28 mouse cellular contexts compared by ENCODE assay signal in genomic region chr2:110871650-110872049, GRCm38 (mm10).
"Had no signal": no experiment of that assay in that cellular context is flagged by ENCODE, and none has a peak within 500 bp of the region (broad histone marks: within the 10 kb centered on the region; RNA-seq: fewer than 3 reads in every experiment).

No protein-coding gene starts in this region.

- DNase-seq: gastrocnemius, adult 2 months; gastrocnemius, postnatal 10 days; gastrocnemius, postnatal 25 days; heart, adult 18-20 months; heart, postnatal 10 days; heart, postnatal 4 days; kidney, adult 18-20 months; kidney, adult 8-10 months; kidney, postnatal 10 days; kidney, postnatal 25 days; kidney, postnatal 4 days; liver; liver, embryonic 13.5 days; liver, postnatal 0 days had no signal

- H3K27ac ChIP-seq: gastrocnemius, adult 2 months; heart, embryonic 10.5 days; hindbrain, embryonic 10.5 days; hindbrain, embryonic 12.5 days; hindbrain, embryonic 14.5 days; intestine, embryonic 15.5 days; left cerebral cortex, adult 2 months; limb, embryonic 10.5 days; limb, embryonic 12.5 days; liver, embryonic 13.5 days; liver, embryonic 15.5 days had no signal

- H3K4me2 ChIP-seq: heart, embryonic 12.5 days; hindbrain, embryonic 12.5 days; hindbrain, embryonic 14.5 days; intestine, embryonic 15.5 days; limb, embryonic 12.5 days; liver, embryonic 11.5 days; liver, embryonic 13.5 days; liver, embryonic 15.5 days had no signal

- H3K4me3 ChIP-seq: gastrocnemius, adult 2 months; heart, embryonic 10.5 days; heart, embryonic 12.5 days; hindbrain, embryonic 10.5 days; hindbrain, embryonic 12.5 days; intestine, embryonic 15.5 days; left cerebral cortex, adult 2 months; limb, embryonic 10.5 days; limb, embryonic 12.5 days; liver, embryonic 13.5 days; liver, embryonic 15.5 days had no signal

- H3K36me3 ChIP-seq: heart, embryonic 10.5 days; heart, embryonic 12.5 days; hindbrain, embryonic 10.5 days; hindbrain, embryonic 12.5 days; intestine, embryonic 15.5 days; limb, embryonic 10.5 days; limb, embryonic 12.5 days; liver, embryonic 13.5 days; liver, embryonic 15.5 days had no signal

- H3K27me3 ChIP-seq: heart, embryonic 12.5 days; hindbrain, embryonic 12.5 days; intestine, embryonic 15.5 days; limb, embryonic 12.5 days; liver, embryonic 13.5 days; liver, embryonic 15.5 days had no signal

- H3K9ac ChIP-seq: heart, embryonic 12.5 days; hindbrain, embryonic 12.5 days; hindbrain, embryonic 14.5 days; intestine, embryonic 15.5 days; limb, embryonic 12.5 days; liver, embryonic 13.5 days; liver, embryonic 15.5 days; liver, postnatal 0 days had no signal

- H3K4me1 ChIP-seq: heart, embryonic 10.5 days; heart, embryonic 12.5 days; hindbrain, embryonic 10.5 days; hindbrain, embryonic 12.5 days; intestine, embryonic 15.5 days; limb, embryonic 10.5 days; limb, embryonic 12.5 days; liver, embryonic 13.5 days; liver, embryonic 15.5 days had no signal

- ATAC-seq: hindbrain, embryonic 16.5 days; inflammation-experienced regulatory T-cells, adult 6 months; intestine, embryonic 15.5 days; intestine, postnatal 0 days; liver, postnatal 0 days had no signal

- H3K9me3 ChIP-seq: heart, embryonic 10.5 days; heart, embryonic 12.5 days; hindbrain, embryonic 10.5 days; hindbrain, embryonic 12.5 days; intestine, embryonic 15.5 days; limb, embryonic 10.5 days; limb, embryonic 12.5 days; liver, embryonic 13.5 days; liver, embryonic 15.5 days had no signal
